Mouse (Mus musculus): ENCODE measurements around the gene Ap1b1.

Ap1b1 gene

DNA sequence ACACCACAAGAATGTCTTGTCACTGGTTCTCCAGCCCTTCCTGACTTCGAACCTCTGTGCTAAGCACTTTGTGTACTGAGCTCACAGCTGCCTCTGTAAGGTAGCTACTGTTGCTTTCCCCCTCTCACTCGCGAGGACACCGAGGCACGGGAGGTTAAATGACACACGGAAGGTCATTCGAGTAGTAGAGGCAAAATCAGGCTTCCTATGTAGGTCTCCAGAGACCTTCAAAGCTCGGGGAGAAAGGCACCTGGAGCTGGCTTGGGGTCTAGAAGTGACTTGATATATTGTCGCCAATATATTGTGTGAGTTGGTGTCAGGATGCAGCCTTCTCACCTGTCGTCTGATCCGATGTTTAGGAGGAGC, 846 bp downstream of the Ap1b1 start:
- DNase-seq: no peak

DNA sequence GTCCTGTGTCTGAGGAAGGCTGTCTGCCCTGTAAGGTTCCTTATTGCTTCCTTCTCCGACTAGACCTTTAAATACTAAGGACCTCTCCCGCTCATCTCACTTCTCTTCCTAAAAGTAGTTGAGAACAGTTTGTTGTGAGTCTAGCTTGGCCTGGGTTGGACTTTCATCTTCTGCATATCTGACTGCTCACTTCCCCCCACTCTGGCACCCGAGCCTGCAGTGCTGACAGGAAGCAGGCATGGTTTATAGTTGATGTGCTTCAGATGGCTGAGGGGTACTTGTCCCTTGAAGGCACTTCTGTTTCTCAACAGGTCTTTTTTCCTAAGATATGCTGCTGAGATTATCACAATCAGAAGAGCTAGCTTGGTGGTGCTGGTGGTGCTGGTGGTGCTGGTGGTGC, 2.6 kb downstream of the Ap1b1 start:
- DNase-seq: no peak

DNA sequence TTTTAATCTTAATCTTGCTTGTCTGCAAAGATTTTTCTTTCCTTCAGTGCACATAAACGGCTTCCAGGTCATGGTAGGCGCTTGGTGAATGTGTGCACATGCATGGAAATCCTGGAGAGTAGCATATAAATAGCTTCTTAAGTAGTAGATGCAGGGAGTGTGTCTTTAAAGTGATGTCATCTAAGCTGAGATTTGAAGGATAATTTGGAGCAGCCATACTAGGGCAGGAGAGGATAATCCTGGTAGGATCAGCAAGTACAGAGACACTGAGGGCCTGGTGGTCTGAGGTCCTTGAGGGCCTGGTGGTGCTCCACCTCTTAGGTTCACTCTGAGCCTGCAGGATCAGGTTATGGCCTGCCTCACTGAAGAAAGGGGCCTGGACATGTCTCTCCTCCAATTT, 5.8 kb downstream of the Ap1b1 start:
- DNase-seq: no peak

GRCm38 (mm10) chr11:4995676-4996075, 9.1 kb downstream of the Ap1b1 start:
- no peak for DNase-seq

DNA sequence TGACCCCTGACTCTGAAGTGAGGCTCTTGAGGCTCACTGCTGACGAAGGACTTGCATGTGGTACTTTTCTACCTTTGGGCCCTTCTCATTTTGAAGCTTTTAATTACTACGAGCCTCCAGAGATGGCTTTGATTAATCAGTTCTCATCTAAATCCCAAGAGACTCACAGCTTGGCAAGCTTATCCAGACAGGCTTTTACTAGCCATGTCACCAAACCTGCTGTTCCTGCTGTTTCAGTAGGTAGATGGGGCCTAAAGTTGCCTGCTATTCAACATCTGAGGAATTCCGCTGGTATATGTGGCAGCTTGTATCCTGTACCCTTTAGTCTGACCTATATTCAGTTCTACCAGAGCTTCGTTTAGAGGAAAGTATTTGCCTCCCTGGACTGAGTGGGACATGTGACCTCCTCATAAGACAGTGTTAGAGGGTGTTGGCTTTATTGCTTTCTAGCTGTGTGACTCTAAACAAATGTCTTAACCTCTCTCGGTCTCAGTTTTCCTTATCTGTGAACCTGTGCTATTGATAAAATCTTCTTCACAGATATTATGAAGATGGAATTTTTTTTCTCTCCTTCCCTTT, 10.1 kb downstream of the Ap1b1 start:
- no peak for DNase-seq

DNA sequence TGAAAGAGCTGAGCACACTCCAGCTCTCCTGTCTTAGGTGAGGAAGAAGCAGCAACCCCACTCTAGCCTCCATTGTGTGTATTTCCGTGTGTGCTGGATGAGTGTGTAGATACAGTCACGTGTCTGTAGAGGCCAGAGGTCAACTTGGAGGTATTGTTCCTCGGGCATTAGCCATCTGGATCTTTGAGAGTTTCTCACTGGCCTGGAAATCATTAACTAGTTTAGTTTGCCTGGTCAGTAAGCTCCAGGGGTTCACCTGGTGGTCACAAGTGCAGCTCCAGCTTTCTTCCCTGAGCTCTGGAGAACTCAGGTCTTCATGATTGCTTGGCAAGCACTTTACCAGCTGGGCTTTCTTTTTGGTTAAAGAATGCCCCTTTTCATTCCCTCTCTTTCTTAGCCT, 11.7 kb downstream of the Ap1b1 start:
- no peak for DNase-seq

DNA sequence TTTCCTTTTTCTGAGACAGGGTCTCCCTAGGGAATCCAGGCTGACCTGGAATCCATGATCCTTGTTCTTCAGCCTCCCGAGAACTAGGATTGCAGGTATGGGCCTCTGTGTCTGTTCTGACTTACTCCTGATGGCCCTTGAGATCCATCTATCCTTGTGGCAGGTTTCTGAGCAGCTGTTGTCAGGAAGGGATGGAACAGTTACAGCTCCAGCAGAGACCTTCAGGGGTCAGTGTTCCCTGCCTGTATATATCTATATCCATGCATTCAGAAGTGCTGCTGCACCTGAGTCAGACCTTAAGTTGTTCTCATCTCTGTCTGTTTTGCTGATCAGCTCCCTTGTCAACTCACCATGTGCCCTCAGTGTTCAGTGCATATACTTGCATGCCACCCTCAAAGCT, 12.1 kb downstream of the Ap1b1 start:
- no peak for DNase-seq

GRCm38 (mm10) chr11:5000241-5000640, 13.6 kb downstream of the Ap1b1 start:
- no peak for DNase-seq

DNA sequence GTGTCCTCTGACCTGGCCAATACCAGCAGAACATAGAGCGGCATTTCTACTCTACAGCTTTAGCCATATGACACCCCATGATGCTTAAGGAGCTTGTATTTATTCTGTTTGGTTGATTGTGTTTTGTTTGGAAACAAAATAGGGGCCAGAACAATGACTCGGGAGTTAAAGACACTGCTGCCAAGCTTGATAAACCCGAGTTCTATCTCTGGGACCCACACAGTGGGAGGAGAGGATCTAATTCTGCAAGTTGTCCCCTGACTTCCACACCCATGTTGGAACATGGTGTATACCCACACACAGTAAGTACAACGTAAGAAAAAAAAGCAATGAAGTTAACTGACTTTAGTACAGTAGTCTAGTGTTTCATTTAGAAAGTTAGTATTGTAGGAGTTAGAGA, 16.2 kb downstream of the Ap1b1 start:
- DNase-seq: no peak

DNA sequence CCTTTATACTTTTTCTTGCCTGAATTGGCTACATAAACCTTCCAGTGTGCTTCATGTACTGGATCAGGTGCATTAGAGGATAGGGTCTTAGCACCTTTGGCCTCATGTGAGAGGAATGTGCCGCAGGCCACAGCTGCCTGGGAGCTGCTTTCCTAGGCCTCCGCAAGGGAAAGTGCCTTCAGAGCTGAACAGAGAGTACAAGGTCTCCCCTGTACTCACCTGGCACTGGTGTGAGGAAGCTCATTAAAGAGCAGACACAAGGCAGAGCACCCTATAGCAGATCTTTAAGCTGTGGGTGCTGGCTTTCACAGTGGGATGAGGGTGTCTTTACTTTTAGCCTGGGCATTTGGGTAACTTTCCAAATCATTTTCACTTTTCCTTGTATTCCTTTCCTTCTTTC, 18.9 kb downstream of the Ap1b1 start:
- DNase-seq: no peak

- no peak for DNase-seq
These were observed 20.6 kb downstream of the Ap1b1 start for GRCm38 (mm10) chr11:5007186-5007585.

DNA sequence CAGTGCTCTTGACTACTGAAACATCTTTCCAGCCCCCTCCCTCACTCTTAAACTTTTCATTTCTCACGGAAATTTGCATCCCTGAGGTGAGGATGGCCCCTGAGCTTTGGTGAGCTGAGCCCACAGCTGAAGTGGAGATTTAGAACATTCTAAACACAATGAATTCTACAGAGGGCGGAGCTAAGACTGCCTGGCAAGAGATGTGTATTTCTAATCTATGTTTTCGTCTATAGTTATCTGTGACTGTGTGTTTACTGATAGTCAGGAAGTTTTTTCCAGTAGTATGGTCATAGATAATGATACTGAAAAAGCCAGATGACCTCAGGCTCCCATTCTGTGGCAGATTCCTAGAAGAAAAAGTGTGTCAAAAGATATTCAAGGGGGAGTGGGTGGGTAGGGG, 22.2 kb downstream of the Ap1b1 start:
- DNase-seq: no peak

- DNase-seq: no peak
These were observed 22.9 kb downstream of the Ap1b1 start for GRCm38 (mm10) chr11:5009354-5010074.

- no peak for DNase-seq
These were observed 23.6 kb downstream of the Ap1b1 start for GRCm38 (mm10) chr11:5010205-5010604.

DNA sequence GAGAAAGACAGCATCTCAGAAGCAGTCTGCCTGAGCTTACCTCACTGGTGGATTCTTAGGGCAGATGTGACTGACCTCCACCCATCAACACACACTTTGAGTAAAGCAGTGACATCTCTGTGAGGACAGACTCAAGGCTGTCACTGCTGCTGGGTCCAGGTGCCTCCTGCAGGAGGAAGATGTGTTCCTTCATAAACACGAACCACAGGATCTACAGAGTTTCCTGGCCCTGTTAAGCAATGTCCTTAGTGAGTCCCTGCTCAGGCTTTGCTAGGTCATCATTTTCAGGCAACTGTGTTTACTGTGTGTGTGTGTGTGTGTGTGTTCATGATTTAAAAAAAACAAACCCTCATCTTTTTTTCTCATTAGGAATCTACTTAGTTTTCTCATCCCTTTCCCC, 24.9 kb downstream of the Ap1b1 start:
- no peak for DNase-seq

- DNase-seq: no peak
These were observed 25.6 kb downstream of the Ap1b1 start for GRCm38 (mm10) chr11:5012213-5012715.

DNA sequence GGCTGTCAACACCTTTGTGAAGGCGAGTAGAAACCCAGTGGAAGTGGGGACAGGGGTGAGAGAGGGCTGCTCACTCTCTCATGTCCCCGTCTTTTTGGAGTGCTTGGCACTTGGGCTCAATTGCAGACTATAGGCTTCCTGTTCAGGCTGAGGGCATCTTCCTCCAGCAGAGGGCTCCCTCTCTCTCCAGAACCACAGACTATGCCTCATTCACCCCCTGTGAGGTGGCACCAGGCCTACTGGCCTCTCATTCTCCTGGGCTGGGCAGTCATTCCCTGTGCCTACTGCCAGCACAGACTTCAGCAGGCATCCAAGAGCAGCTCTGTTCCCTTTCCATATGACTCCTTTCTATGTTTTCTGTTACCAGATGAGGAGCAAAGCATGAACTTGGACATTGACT, 29.1 kb downstream of the Ap1b1 start:
- peak; percentile 95 for DNase-seq

GRCm38 (mm10) chr11:5016286-5016685, 29.7 kb downstream of the Ap1b1 start:
- DNase-seq: no peak

DNA sequence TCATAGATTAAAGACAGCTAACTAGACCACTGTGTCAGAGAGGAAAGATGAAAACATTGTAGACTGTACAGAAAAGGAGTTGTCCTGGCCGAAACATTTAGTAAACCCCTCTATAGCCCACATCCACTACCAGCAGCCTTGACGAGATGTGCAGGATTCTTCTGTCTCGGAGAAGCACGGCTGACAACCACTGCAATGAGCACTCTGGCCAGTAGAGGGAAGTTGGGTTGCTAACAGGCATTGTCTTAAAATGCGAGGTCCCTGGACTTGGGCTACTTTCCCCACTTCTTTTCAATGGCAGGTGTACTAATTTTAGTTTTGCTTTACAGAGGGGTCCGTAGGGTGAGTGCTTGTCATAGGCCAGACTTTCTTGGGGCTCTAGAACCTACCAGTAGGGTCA, 30.9 kb downstream of the Ap1b1 start:
- DNase-seq: no peak

DNA sequence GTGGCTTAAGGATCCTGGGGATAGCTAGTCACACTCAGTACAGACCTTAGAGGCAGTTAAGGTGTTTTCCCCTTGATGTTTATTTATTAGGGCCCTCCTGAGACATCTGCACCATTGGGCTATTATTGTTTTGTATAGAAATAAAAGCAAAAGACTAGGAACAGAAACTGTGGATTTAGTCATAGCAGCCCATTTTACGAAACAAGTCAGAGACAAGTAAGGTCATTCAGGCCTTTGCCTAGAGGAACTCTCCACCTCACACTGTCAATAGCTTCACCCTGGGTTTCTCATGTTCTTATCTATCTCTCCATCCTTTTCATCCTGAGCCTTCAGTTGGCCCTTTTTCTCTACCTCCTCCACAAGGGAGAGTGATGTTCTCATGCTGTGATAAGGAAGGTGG, 38.5 kb downstream of the Ap1b1 start:
- DNase-seq: no peak

DNA sequence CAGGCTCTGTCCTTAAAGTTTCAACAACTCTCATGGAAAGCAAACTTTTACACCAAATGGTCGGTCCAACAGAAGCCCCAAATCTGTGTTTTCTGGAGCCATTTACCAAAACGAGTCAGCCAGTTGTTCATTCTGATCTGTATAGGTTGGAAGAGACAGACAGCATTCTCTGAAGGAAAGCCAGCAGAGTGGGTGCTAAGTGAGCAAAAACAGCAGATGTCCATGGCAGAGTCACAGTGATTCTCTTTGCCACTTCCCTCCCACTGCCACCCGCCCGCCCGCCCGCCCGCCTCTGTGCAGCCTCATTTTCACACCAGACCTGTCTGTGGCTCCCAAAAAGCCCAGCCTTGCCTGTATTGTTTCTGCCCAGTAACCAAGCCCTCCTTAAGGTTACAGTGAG, 41.6 kb downstream of the Ap1b1 start:
- no peak for DNase-seq

- no peak for DNase-seq
These were observed 46.1 kb downstream of the Ap1b1 start for GRCm38 (mm10) chr11:5032706-5033105.

DNA sequence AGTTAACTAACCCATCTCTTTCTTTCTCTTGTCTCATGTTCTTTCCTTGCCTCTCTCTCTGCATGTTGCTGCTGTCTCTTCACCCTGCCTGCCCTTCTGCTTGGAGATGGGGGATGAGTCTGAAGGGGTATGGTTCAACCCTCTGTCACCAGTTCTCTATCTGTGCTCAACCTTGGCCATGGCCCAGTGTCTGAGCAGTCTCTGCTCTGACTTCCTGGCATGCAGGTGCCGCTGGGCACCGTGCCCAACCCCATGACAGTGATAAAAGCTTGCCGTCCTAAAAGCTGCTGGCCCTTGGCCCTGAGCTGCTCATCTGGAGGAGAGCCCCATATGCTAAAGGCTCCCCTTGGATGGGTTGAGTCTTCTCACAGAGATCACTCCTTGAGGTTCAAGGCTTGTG, 46.5 kb downstream of the Ap1b1 start:
- DNase-seq: peak; percentile 82

- DNase-seq: no peak
These were observed 48.8 kb downstream of the Ap1b1 start for GRCm38 (mm10) chr11:5035421-5035820.
